Mouse (Mus musculus) liver, adult 2 months (tissue): ENCODE measurements around the gene Fzd5. TPM values are rescaled to one million over a fixed set of nuclear protein-coding genes. Genes with fewer than 3 reads are reported as not detected.
A peak's percentile ranks its signal among the peaks of the same experiment; 100 is the strongest.

Experiments
- DNase-seq: peaks from one replicate; pipeline ENCODE4 v3.0.0-alpha.2; 2011; ENCODE audit warnings: low read depth, low spot score; ENCODE audit errors: extremely low read depth
- H3K27ac ChIP-seq: fragments of 200-500 bp; replicated peaks from 2 replicates; pipeline ENCODE4 v1.5.1; 2012; ENCODE audit warnings: low read depth, mild to moderate bottlenecking, control low read depth, inconsistent platforms, low read length; ENCODE audit not compliant: insufficient read depth
- H3K27me3 ChIP-seq: fragments of 200-500 bp; 2 replicates; pipeline ENCODE4 v1.6.1; 2012; ENCODE audit warnings: mild to moderate bottlenecking, moderate library complexity, low read length, inconsistent platforms; ENCODE audit not compliant: control insufficient read depth, insufficient read depth
- H3K36me3 ChIP-seq: fragments of 200-500 bp; 2 replicates; pipeline ENCODE4 v1.6.1; 2012; ENCODE audit warnings: low read length, inconsistent platforms; ENCODE audit not compliant: control insufficient read depth, insufficient read depth
- H3K4me1 ChIP-seq: fragments of 200-500 bp; 2 replicates; pipeline ENCODE4 v1.6.1; 2011; ENCODE audit warnings: low read length; ENCODE audit not compliant: control insufficient read depth, insufficient read depth
- H3K4me3 ChIP-seq: fragments of 200-500 bp; 2 replicates; pipeline ENCODE4 v1.5.1; 2011; ENCODE audit warnings: low read depth, mild to moderate bottlenecking, control low read depth, low read length, moderate library complexity; ENCODE audit not compliant: insufficient read depth
- H3K79me2 ChIP-seq: fragments of 200-500 bp; 2 replicates; pipeline ENCODE4 v1.6.1; 2012; ENCODE audit warnings: inconsistent platforms, mild to moderate bottlenecking, low read length, moderate library complexity; ENCODE audit not compliant: control insufficient read depth, insufficient read depth
- H3K9ac ChIP-seq: fragments of 200-500 bp; 2 replicates; pipeline ENCODE4 v1.6.1; 2012; ENCODE audit warnings: low read depth, mild to moderate bottlenecking, control low read depth, inconsistent platforms, low read length
- CTCF ChIP-seq: fragments of 200-500 bp; IDR thresholded peaks from 2 replicates; pipeline ENCODE4 v1.5.1; 2011; ENCODE audit warnings: low read depth, low read length, control low read depth
- POLR2A ChIP-seq: fragments of 200-500 bp; IDR thresholded peaks from 2 replicates; pipeline ENCODE4 v1.6.1; 2011; ENCODE audit warnings: low read length, control low read depth; ENCODE audit not compliant: insufficient read depth; ENCODE audit errors: extremely low read depth
- WGBS: fragments of 180-500 bp; shearing (Covaris S2); methylation state at CpG from one replicate; pipeline ENCODE4 v1.1.7; 2018; 5-methylcytosine and 5-hydroxymethylcytosine counted together
- polyA plus RNA-seq: library from polyadenylated mRNA; depleted of rRNA; stranded (reverse); fragments of >200 nt; gene quantifications from 2 replicates; pipeline ENCODE4 v1.2.3, GENCODE M21; 2012; rRNA removed
- total RNA-seq: library from RNA; depleted of rRNA; stranded (reverse); fragments of >200 nt; gene quantifications from 2 replicates; pipeline ENCODE4 v1.2.3, GENCODE M21; 2014; rRNA removed

Fzd5 gene
- total RNA-seq (3.1 and 4.0 TPM in 2 replicates), polyA plus RNA-seq (4.7 and 4.9 TPM in 2 replicates)

- peak; percentile 98 for TF ChIP-seq POLR2A
- peak; percentile 31; the same call in 1 of the 2 replicates for TF ChIP-seq CTCF
- peak within 1 kb of the TSS; percentile 95 for H3K4me3 ChIP-seq
- DNase-seq: peak; percentile 91
- peaks cover 13% of the 10 kb centered on the region for H3K4me1 ChIP-seq
- peak within 1 kb of the TSS; percentile 98 for H3K9ac ChIP-seq
- 1% methylated on average over 72 of the region's 73 CpGs for WGBS
- peak within 1 kb of the TSS; percentile 86 for H3K27ac ChIP-seq
- no peaks in the 10 kb centered on the region for H3K27me3 ChIP-seq
- H3K36me3 ChIP-seq: no peaks in the 10 kb centered on the region
- H3K79me2 ChIP-seq: peaks cover 15% of the 10 kb centered on the region
Measured at GRCm38 (mm10) chr1:64737502-64738179, at the start of gene Fzd5. Gene Fzd5, minus strand, starts transcription at chr1:64737751.

GRCm38 (mm10) chr1:64779863-64780262, 42.3 kb upstream of the Fzd5 start:
- H3K27me3 ChIP-seq: no peaks in the 10 kb centered on the region
- no peak overlapping the region for H3K9ac ChIP-seq

DNA sequence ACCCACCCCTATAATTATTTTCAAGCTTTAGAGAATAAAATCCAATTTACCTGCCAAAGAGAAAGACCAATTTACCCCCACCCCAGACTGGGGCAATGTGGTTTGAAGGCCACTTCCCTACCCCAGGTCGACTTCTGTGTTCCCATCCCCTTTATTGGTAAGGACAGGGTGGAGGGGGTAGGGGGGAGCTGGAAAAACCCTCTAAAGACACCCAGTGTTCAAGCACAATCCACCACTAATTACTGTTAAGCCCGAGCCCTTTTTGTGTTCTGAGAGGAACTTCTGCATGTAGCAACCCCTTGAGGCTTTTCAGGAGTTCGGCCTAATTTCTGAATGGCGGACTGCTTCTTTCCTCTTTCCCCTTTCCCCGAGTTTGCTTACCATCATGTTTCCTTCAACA, 41.9 kb upstream of the Fzd5 start:
- H3K36me3 ChIP-seq: no peaks in the 10 kb centered on the region
- 85% methylated on average over 5 of the region's 5 CpGs for WGBS
- H3K27me3 ChIP-seq: no peaks in the 10 kb centered on the region
- H3K9ac ChIP-seq: no peak overlapping the region
- H3K4me3 ChIP-seq: no peak overlapping the region
- H3K79me2 ChIP-seq: no peaks in the 10 kb centered on the region
- TF ChIP-seq CTCF (no peak), POLR2A (no peak)
- no peaks in the 10 kb centered on the region for H3K4me1 ChIP-seq
- no peak overlapping the region for H3K27ac ChIP-seq
- DNase-seq: no peak

More at GRCm38 (mm10) chr1:64779863-64780262, 42.3 kb upstream of the Fzd5 start:
- TF ChIP-seq CTCF (no peak), POLR2A (no peak)
- WGBS: 96% methylated on average over 12 of the region's 12 CpGs
- H3K36me3 ChIP-seq: no peaks in the 10 kb centered on the region
- H3K4me3 ChIP-seq: no peak overlapping the region
- DNase-seq: no peak
- no peak overlapping the region for H3K27ac ChIP-seq
- no peaks in the 10 kb centered on the region for H3K79me2 ChIP-seq
- no peaks in the 10 kb centered on the region for H3K4me1 ChIP-seq

GRCm38 (mm10) chr1:64773305-64773704, 35.8 kb upstream of the Fzd5 start:
- DNase-seq: no peak
- no peaks in the 10 kb centered on the region for H3K79me2 ChIP-seq
- no peaks in the 10 kb centered on the region for H3K27me3 ChIP-seq
- no peak overlapping the region for H3K9ac ChIP-seq
- H3K4me1 ChIP-seq: no peaks in the 10 kb centered on the region
- no peak for TF ChIP-seq CTCF
- TF ChIP-seq POLR2A: no peak
- no peak overlapping the region for H3K27ac ChIP-seq
- 91% methylated on average over 4 of the region's 4 CpGs for WGBS
- no peak overlapping the region for H3K4me3 ChIP-seq
- no peaks in the 10 kb centered on the region for H3K36me3 ChIP-seq

DNA sequence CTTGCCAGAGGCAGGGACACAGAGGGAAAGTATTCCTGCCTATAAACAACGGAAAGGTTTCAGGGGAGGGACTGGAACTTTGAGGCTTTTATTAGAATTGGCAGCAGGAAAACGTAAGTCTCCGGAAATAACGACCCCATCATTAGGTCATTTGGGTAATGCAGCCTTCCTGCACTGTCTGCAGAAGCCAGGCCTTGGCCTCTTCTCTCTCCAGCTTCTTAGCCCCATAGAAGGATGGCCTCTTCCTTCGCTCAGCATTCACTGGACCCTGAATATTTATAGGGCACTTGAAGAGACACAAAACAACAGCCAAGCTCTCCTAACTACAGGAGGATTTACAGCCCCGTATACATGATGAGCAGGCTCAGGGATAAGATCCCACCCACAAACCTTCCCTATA, 32.6 kb upstream of the Fzd5 start:
- TF ChIP-seq CTCF (no peak), POLR2A (no peak)
- no peaks in the 10 kb centered on the region for H3K4me1 ChIP-seq
- DNase-seq: no peak
- H3K79me2 ChIP-seq: no peaks in the 10 kb centered on the region
- H3K36me3 ChIP-seq: no peaks in the 10 kb centered on the region
- H3K9ac ChIP-seq: no peak overlapping the region
- no peaks in the 10 kb centered on the region for H3K27me3 ChIP-seq
- H3K27ac ChIP-seq: no peak overlapping the region
- WGBS: 71% methylated on average over 6 of the region's 6 CpGs
- no peak overlapping the region for H3K4me3 ChIP-seq

GRCm38 (mm10) chr1:64761646-64762045, 24.1 kb upstream of the Fzd5 start:
- H3K36me3 ChIP-seq: no peaks in the 10 kb centered on the region
- TF ChIP-seq POLR2A (no peak), CTCF (no peak)
- peak; percentile 16 for DNase-seq
- no peaks in the 10 kb centered on the region for H3K27me3 ChIP-seq
- no peak overlapping the region for H3K9ac ChIP-seq
- H3K4me3 ChIP-seq: no peak overlapping the region
- WGBS: 61% methylated on average over 4 of the region's 4 CpGs
- no peaks in the 10 kb centered on the region for H3K79me2 ChIP-seq
- peaks cover 8% of the 10 kb centered on the region for H3K4me1 ChIP-seq
- H3K27ac ChIP-seq: no peak overlapping the region
